Mouse (Mus musculus) embryonic fibroblast, embryonic 13.5 days (primary cell): ENCODE data around the gene Tmem268.

ENCODE experiments used
- CTCF ChIP-seq: IDR thresholded peaks from 2 replicates; pipeline ENCODE4 v1.5.1; 2011; ENCODE audit warnings: mild to moderate bottlenecking, control low read depth, low read length, moderate library complexity, borderline replicate concordance; ENCODE audit not compliant: insufficient read depth
- POLR2A ChIP-seq: IDR thresholded peaks from 2 replicates; pipeline ENCODE4 v1.6.1; 2011; ENCODE audit warnings: low read depth, mild to moderate bottlenecking, control low read depth, low read length, moderate library complexity

GRCm38 (mm10) chr4:63625563-63626080 lies 67.0 kb downstream of the Tmem268 start:
- TF ChIP-seq POLR2A: no peak
- TF ChIP-seq CTCF: no peak
